In the genomic region with DNA sequence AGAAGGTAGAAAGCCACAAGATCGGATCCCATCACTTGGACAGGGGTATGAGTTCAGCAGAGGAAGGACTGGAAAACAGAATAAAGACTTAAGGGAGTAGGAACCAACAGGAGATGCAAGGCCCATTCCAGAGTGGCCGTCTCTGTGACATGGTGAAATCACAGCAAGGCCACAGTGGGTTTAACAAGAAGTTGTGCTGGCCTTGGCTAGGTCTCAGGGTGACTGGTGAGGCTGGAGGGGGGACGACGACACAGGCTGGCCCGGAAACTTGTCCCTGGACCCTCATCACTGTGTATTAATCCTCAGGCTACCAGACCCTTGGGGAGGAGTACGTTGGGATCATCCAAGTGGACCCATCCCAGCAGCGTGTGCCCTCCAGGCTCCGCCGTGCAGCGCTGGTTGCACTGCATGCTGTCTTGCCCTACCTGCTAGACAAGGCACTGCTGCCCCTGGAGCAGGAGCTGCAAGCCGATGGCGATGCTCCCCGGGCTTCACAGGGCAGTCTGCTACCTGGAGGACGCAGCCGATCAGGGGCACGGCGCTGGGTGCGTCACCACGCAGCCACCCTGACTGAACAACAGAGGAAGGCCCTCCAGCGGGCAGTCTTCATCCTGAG, we compare ENCODE assay signal across 10 mouse cellular contexts. TPM values are rescaled to one million over a fixed set of nuclear protein-coding genes. Genes with fewer than 3 reads are reported as not detected.
DNase-seq lines count a peak whose midpoint lies in the region; ATAC-seq and TF ChIP-seq lines count a peak whose summit lies in the region.
"Had no signal": no experiment of that assay in that cellular context is flagged by ENCODE, and none has a peak within 500 bp of the region (broad histone marks: within the 10 kb centered on the region; RNA-seq: fewer than 3 reads in every experiment).

No protein-coding gene starts in this region.

- H3K4me2 ChIP-seq in hindbrain, embryonic 12.5 days (replicated peaks), result no peak overlapping the region; the same call in 1 of the 2 replicates
- H3K4me2 ChIP-seq in hindbrain, embryonic 13.5 days, result no peak overlapping the region
- H3K4me2 ChIP-seq in stomach, embryonic 14.5 days (replicated peaks; ENCODE audit: low read depth, low read length), result peak overlapping the region; percentile 81; the same call in 1 of the 2 replicates
- H3K4me2 ChIP-seq in stomach, postnatal 0 days (replicated peaks; ENCODE audit: low read depth), result no peak overlapping the region; the same call in 1 of the 2 replicates
- peak overlapping the region; percentile 89; the same call in 1 of the 2 replicates for H3K4me2 ChIP-seq in stomach, embryonic 16.5 days (ENCODE audit: low read depth, low read length)

- no peak for TF ChIP-seq EP300 in stomach, postnatal 0 days (optimal IDR thresholded peaks at IDR 0.05)

- peaks cover 54% of the 10 kb centered on the region for H3K36me3 ChIP-seq in hindbrain, embryonic 12.5 days
- peaks cover 50% of the 10 kb centered on the region for H3K36me3 ChIP-seq in hindbrain, embryonic 13.5 days
- peaks cover 53% of the 10 kb centered on the region for H3K36me3 ChIP-seq in stomach, embryonic 14.5 days (ENCODE audit: control insufficient read depth, insufficient read depth, low read length)
- H3K36me3 ChIP-seq in stomach, postnatal 0 days (ENCODE audit: control insufficient read depth, insufficient read depth, low read length), result peaks cover 11% of the 10 kb centered on the region; the same call in 1 of the 2 replicates
- peaks cover 19% of the 10 kb centered on the region for H3K36me3 ChIP-seq in stomach, embryonic 16.5 days (ENCODE audit: control insufficient read depth, insufficient read depth, low read length)

- peaks cover 15% of the 10 kb centered on the region for H3K4me1 ChIP-seq in hindbrain, embryonic 12.5 days
- H3K4me1 ChIP-seq in hindbrain, embryonic 13.5 days (replicated peaks), result peaks cover 22% of the 10 kb centered on the region
- peaks cover 7% of the 10 kb centered on the region for H3K4me1 ChIP-seq in stomach, embryonic 14.5 days (ENCODE audit: control insufficient read depth, insufficient read depth, low read length)
- peaks cover 4% of the 10 kb centered on the region; the same call in 1 of the 2 replicates for H3K4me1 ChIP-seq in stomach, postnatal 0 days (replicated peaks; ENCODE audit: control insufficient read depth, insufficient read depth)
- H3K4me1 ChIP-seq in stomach, embryonic 16.5 days (ENCODE audit: control insufficient read depth, insufficient read depth, low read length), result peaks cover 20% of the 10 kb centered on the region

- H3K9ac ChIP-seq in hindbrain, embryonic 12.5 days, result no peak overlapping the region
- no peak overlapping the region for H3K9ac ChIP-seq in hindbrain, embryonic 13.5 days
- H3K9ac ChIP-seq in stomach, embryonic 14.5 days (replicated peaks; ENCODE audit: low read depth, low read length), result no peak overlapping the region
- no peak overlapping the region for H3K9ac ChIP-seq in stomach, postnatal 0 days (ENCODE audit: low read length)
- peak overlapping the region; percentile 90; the same call in 1 of the 2 replicates for H3K9ac ChIP-seq in stomach, embryonic 16.5 days (ENCODE audit: low read length)

- H3K4me3 ChIP-seq in hindbrain, embryonic 12.5 days, result no peak overlapping the region
- no peak overlapping the region for H3K4me3 ChIP-seq in hindbrain, embryonic 13.5 days
- H3K4me3 ChIP-seq in stomach, embryonic 14.5 days (ENCODE audit: low read depth, low read length), result no peak overlapping the region
- no peak overlapping the region for H3K4me3 ChIP-seq in stomach, postnatal 0 days (ENCODE audit: low read depth, low read length)
- H3K4me3 ChIP-seq in stomach, embryonic 16.5 days (replicated peaks; ENCODE audit: low read length), result no peak overlapping the region

- no peak for ATAC-seq in hindbrain, embryonic 12.5 days (ENCODE audit: low FRiP score)
- ATAC-seq in hindbrain, embryonic 13.5 days (ENCODE audit: low FRiP score), result no peak
- no peak for ATAC-seq in stomach, embryonic 14.5 days (ENCODE audit: insufficient number of reproducible peaks, insufficient read depth, low FRiP score, low read depth)
- no peak for ATAC-seq in stomach, postnatal 0 days (ENCODE audit: low FRiP score, low TSS enrichment)
- no peak for ATAC-seq in stomach, embryonic 16.5 days (ENCODE audit: insufficient read depth, low FRiP score)
- ATAC-seq: lung, postnatal 0 days had no signal

- no peak for TF ChIP-seq CTCF in stomach, postnatal 0 days (IDR thresholded peaks at IDR 0.05; ENCODE audit: low read depth)

- 95% methylated on average over 20 of the region's 20 CpGs for WGBS in hindbrain, embryonic 12.5 days
- WGBS in hindbrain, embryonic 13.5 days, result 95% methylated on average over 20 of the region's 20 CpGs
- WGBS in stomach, embryonic 14.5 days, result 91% methylated on average over 20 of the region's 20 CpGs
- 87% methylated on average over 20 of the region's 20 CpGs for WGBS in stomach, postnatal 0 days
- 91% methylated on average over 20 of the region's 20 CpGs for WGBS in stomach, embryonic 16.5 days

- H3K27ac ChIP-seq in hindbrain, embryonic 12.5 days, result 0 out of 2 replicates have a peak overlapping the region, but pooled peaks have one; percentile 4
- H3K27ac ChIP-seq in hindbrain, embryonic 13.5 days, result no peak overlapping the region
- H3K27ac ChIP-seq in stomach, embryonic 14.5 days (ENCODE audit: low read length), result no peak overlapping the region
- H3K27ac ChIP-seq in stomach, postnatal 0 days (replicated peaks), result no peak overlapping the region
- H3K27ac ChIP-seq in stomach, embryonic 16.5 days (ENCODE audit: low read length), result no peak overlapping the region

- H3K27me3 ChIP-seq in hindbrain, embryonic 12.5 days, result no peaks in the 10 kb centered on the region
- H3K27me3 ChIP-seq in hindbrain, embryonic 13.5 days, result 0 out of 2 replicates have a peak, but pooled peaks cover 3% of the 10 kb centered on the region
- no peaks in the 10 kb centered on the region for H3K27me3 ChIP-seq in stomach, embryonic 14.5 days (ENCODE audit: control insufficient read depth, insufficient read depth, low read length)
- H3K27me3 ChIP-seq in stomach, postnatal 0 days (ENCODE audit: control insufficient read depth, insufficient read depth, low read length), result no peaks in the 10 kb centered on the region
- no peaks in the 10 kb centered on the region for H3K27me3 ChIP-seq in stomach, embryonic 16.5 days (ENCODE audit: control insufficient read depth, insufficient read depth, low read length)

- no peaks in the 10 kb centered on the region for H3K9me3 ChIP-seq in hindbrain, embryonic 12.5 days (replicated peaks)
- H3K9me3 ChIP-seq in hindbrain, embryonic 13.5 days, result no peaks in the 10 kb centered on the region
- H3K9me3 ChIP-seq in stomach, embryonic 14.5 days (ENCODE audit: control insufficient read depth, low read depth, low read length), result no peaks in the 10 kb centered on the region
- H3K9me3 ChIP-seq in stomach, postnatal 0 days (ENCODE audit: control insufficient read depth, low read length), result no peaks in the 10 kb centered on the region
- H3K9me3 ChIP-seq in stomach, embryonic 16.5 days (replicated peaks; ENCODE audit: control insufficient read depth, low read length), result no peaks in the 10 kb centered on the region

- peak; percentile 61 for DNase-seq in cerebellum, adult 11-12 months
- no peak for DNase-seq in cerebellum, postnatal 4 days (ENCODE audit: low spot score in 2 of 2)
- DNase-seq in stomach, postnatal 0 days (ENCODE audit: low spot score), result no peak
- DNase-seq in urinary bladder, adult 18-20 months (ENCODE audit: low spot score in 2 of 2), result no peak
- DNase-seq: gastrocnemius, postnatal 25 days had no signal

RNA-seq across cellular contexts. Expression of a gene that starts 1.6 kb away (rescaled TPM):
- polyA plus RNA-seq in hindbrain, embryonic 12.5 days (2016; fragmentation: Nextera tagmentation; extraction: Ambion mirVana), result 18.0 and 18.4 TPM in 2 replicates
- 18.6 and 24.2 TPM in 2 replicates for polyA plus RNA-seq in hindbrain, embryonic 13.5 days (2015; fragmentation: Nextera tagmentation; extraction: Ambion mirVana)
- 6.5 and 6.7 TPM in 2 replicates for polyA plus RNA-seq in stomach, embryonic 14.5 days (2014; fragmentation: Nextera tagmentation; extraction: Ambion mirVana)
- 10.3 and 10.5 TPM in 2 replicates for polyA plus RNA-seq in stomach, postnatal 0 days (2015; fragmentation: Nextera tagmentation; extraction: Ambion mirVana)
- 19.9 and 20.1 TPM in 2 replicates for polyA plus RNA-seq in stomach, embryonic 16.5 days (2015; fragmentation: Nextera tagmentation; extraction: Ambion mirVana)

RNA-seq across cellular contexts. Expression of a gene that starts 11.9 kb away (rescaled TPM):
- 5.0 and 5.5 TPM in 2 replicates for polyA plus RNA-seq in hindbrain, embryonic 12.5 days (2016; fragmentation: Nextera tagmentation; extraction: Ambion mirVana)
- 8.4 and 11.1 TPM in 2 replicates for polyA plus RNA-seq in hindbrain, embryonic 13.5 days (2015; fragmentation: Nextera tagmentation; extraction: Ambion mirVana)
- 25.1 and 25.9 TPM in 2 replicates for polyA plus RNA-seq in stomach, embryonic 14.5 days (2014; fragmentation: Nextera tagmentation; extraction: Ambion mirVana)
- polyA plus RNA-seq in stomach, postnatal 0 days (2015; fragmentation: Nextera tagmentation; extraction: Ambion mirVana), result 15.4 and 18.3 TPM in 2 replicates
- 27.4 and 30.4 TPM in 2 replicates for polyA plus RNA-seq in stomach, embryonic 16.5 days (2015; fragmentation: Nextera tagmentation; extraction: Ambion mirVana)

RNA-seq across cellular contexts. Expression of a gene that starts 17.7 kb away (rescaled TPM):
- 130 and 137 TPM in 2 replicates for polyA plus RNA-seq in hindbrain, embryonic 12.5 days (2016; fragmentation: Nextera tagmentation; extraction: Ambion mirVana)
- 123 and 132 TPM in 2 replicates for polyA plus RNA-seq in hindbrain, embryonic 13.5 days (2015; fragmentation: Nextera tagmentation; extraction: Ambion mirVana)
- 174 and 183 TPM in 2 replicates for polyA plus RNA-seq in stomach, embryonic 14.5 days (2014; fragmentation: Nextera tagmentation; extraction: Ambion mirVana)
- polyA plus RNA-seq in stomach, postnatal 0 days (2015; fragmentation: Nextera tagmentation; extraction: Ambion mirVana), result 182 and 185 TPM in 2 replicates
- 171 and 183 TPM in 2 replicates for polyA plus RNA-seq in stomach, embryonic 16.5 days (2015; fragmentation: Nextera tagmentation; extraction: Ambion mirVana)

RNA-seq across cellular contexts. Expression of a gene that starts 17.9 kb away (rescaled TPM):
- 7.7 and 8.0 TPM in 2 replicates for polyA plus RNA-seq in hindbrain, embryonic 12.5 days (2016; fragmentation: Nextera tagmentation; extraction: Ambion mirVana)
- polyA plus RNA-seq in hindbrain, embryonic 13.5 days (2015; fragmentation: Nextera tagmentation; extraction: Ambion mirVana), result 7.1 and 8.0 TPM in 2 replicates
- polyA plus RNA-seq in stomach, embryonic 14.5 days (2014; fragmentation: Nextera tagmentation; extraction: Ambion mirVana), result 4.1 and 4.8 TPM in 2 replicates
- 3.2 and 3.6 TPM in 2 replicates for polyA plus RNA-seq in stomach, postnatal 0 days (2015; fragmentation: Nextera tagmentation; extraction: Ambion mirVana)
- 4.8 and 6.1 TPM in 2 replicates for polyA plus RNA-seq in stomach, embryonic 16.5 days (2015; fragmentation: Nextera tagmentation; extraction: Ambion mirVana)

Comparison
In these comparisons a context has a peak if more than half of its experiments do, and no peak if none do; other contexts are left out.
1. H3K4me2 ChIP-seq: peak in stomach, embryonic 14.5 days (single experiment) and stomach, embryonic 16.5 days (single experiment); none in hindbrain, embryonic 12.5 days (single experiment), hindbrain, embryonic 13.5 days (single experiment) and stomach, postnatal 0 days (single experiment).